Mouse (Mus musculus): ENCODE measurements around the gene Coq7.

The Coq7 gene

GRCm38 (mm10) chr7:118461400-118462136, 71.6 kb downstream of the Coq7 start:
- DNase-seq (ENCODE audit: low spot score) = no peak
